Mouse (Mus musculus) forebrain, embryonic 11.5 days (tissue): ENCODE results near the gene Syngr1. TPM values are rescaled to one million over a fixed set of nuclear protein-coding genes. Genes with fewer than 3 reads are reported as not detected.

Source experiments
- ATAC-seq: fragments of 200-750 bp; cut with Nextera tagmentation; replicated peaks from 2 replicates; pipeline ENCODE4 v1.8.0; 2017; ENCODE audit warnings: moderate TSS enrichment; ENCODE audit not compliant: low FRiP score
- DNase-seq: peaks from one replicate; pipeline ENCODE4 v3.0.0-alpha.2; 2017; ENCODE audit warnings: low spot score
- H3K27ac ChIP-seq: fragments of 300-500 bp; sonication (generic); 2 replicates; pipeline ENCODE4 v1.5.1; 2014; ENCODE audit warnings: low read depth, low read length
- H3K27me3 ChIP-seq: fragments of 300-500 bp; sonication (generic); 2 replicates; pipeline ENCODE4 v1.6.1; 2014; ENCODE audit warnings: mild to moderate bottlenecking, low read length, mixed read lengths; ENCODE audit not compliant: control insufficient read depth, insufficient read depth
- H3K36me3 ChIP-seq: fragments of 300-500 bp; sonication (generic); 2 replicates; pipeline ENCODE4 v1.6.1; 2014; ENCODE audit warnings: mild to moderate bottlenecking, low read length, moderate library complexity, mixed read lengths; ENCODE audit not compliant: control insufficient read depth, insufficient read depth
- H3K4me1 ChIP-seq: fragments of 300-500 bp; sonication (generic); replicated peaks from 2 replicates; pipeline ENCODE4 v1.6.1; 2014; ENCODE audit warnings: low read length, mixed read lengths; ENCODE audit not compliant: control insufficient read depth, insufficient read depth
- H3K4me2 ChIP-seq: fragments of 300-500 bp; sonication (generic); 2 replicates; pipeline ENCODE4 v1.6.1; 2014; ENCODE audit warnings: low read depth, mild to moderate bottlenecking, low read length, moderate library complexity, mixed read lengths; ENCODE audit not compliant: severe bottlenecking
- H3K4me3 ChIP-seq: fragments of 300-500 bp; sonication (generic); 2 replicates; pipeline ENCODE4 v1.5.1; 2014; ENCODE audit warnings: low read depth, low read length
- H3K9ac ChIP-seq: fragments of 300-500 bp; sonication (generic); 2 replicates; pipeline ENCODE4 v1.6.1; 2014; ENCODE audit warnings: low read length
- H3K9me3 ChIP-seq: fragments of 300-500 bp; sonication (generic); 2 replicates; pipeline ENCODE4 v1.6.1; 2016; ENCODE audit warnings: low read length, mixed read lengths; ENCODE audit not compliant: control insufficient read depth
- WGBS: fragments of 180-500 bp; shearing (Covaris S2); extraction: QIAGEN DNeasy Blood & Tissue Kit; methylation state at CpG from one replicate; pipeline ENCODE4 v1.1.7; 2014; 5-methylcytosine and 5-hydroxymethylcytosine counted together
- polyA plus RNA-seq: library from polyadenylated mRNA; unstranded; fragments of >200 nt; fragmentation: Nextera tagmentation; extraction: Ambion mirVana; gene quantifications from 2 replicates; pipeline ENCODE4 v1.2.1, GENCODE M21; 2014

Syngr1 gene
- polyA plus RNA-seq, 1 experiment from 2014 or later, result 11.3 TPM

DNA sequence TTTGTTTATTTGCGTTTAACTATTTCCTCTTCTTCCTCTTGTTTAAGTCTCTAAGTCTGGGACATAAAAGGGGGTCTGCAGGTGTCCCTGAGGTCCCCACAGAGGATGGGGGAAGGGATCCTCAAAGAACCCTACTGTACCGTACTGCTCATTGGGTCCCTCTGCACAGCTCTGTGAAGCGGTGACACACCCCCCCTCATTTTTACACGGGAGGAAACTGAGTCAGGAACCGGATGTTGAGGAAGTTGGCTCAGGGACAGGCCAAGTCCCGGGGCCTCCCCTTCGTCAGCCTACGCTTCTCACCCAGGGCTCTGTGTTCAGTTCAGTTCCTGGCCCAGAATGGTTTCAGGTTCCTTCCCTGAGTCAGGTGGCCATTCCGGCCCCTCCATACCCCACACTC is 39.4 kb upstream of the Syngr1 start:
- Histone ChIP-seq H3K9me3 (no peaks in the 10 kb centered on the region), H3K4me2 (no peak overlapping the region), H3K27ac (no peak overlapping the region; the same call in 1 of the 2 replicates), H3K4me1 (no peaks in the 10 kb centered on the region; the same call in 1 of the 2 replicates), H3K27me3 (no peaks in the 10 kb centered on the region), H3K4me3 (no peak overlapping the region), H3K9ac (no peak overlapping the region), H3K36me3 (no peaks in the 10 kb centered on the region)
- WGBS, result 85% methylated on average over 9 of the region's 9 CpGs
- no peak for ATAC-seq
- no peak for DNase-seq

DNA sequence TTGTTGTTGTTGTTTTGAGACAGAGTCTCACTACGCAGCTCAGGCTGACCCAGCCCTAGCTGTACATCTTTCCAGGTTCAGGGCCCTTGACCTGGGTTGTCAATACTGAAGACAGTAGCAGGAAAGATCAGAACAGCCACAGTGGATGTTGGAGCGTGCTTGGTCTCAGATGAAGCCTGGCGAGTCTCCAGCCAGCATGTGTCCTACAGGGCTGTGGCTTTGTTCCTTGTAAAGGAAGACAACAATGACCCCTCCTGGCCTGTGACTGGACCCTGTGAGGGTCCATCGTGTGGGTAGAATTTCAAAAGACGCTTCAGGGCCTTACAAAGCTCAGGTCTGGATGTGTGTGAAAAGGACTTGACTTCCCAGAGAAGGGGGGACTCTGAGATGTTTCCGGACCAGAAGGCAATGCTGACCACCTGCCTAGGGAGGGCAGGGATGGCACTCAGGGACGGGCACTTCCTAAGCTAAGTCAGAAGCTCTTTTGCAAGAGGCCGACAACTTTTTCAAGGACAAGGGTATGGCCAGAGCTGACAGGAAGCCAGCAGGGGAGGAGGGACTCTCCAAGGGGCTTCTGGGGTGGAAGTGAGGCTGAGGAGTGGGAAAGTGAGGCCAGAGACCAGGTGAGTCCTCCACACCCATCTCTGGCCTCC is 37.6 kb upstream of the Syngr1 start:
- Histone ChIP-seq H3K27ac (no peak overlapping the region), H3K4me1 (no peaks in the 10 kb centered on the region; the same call in 1 of the 2 replicates), H3K27me3 (no peaks in the 10 kb centered on the region), H3K4me2 (no peak overlapping the region), H3K9ac (no peak overlapping the region), H3K9me3 (no peaks in the 10 kb centered on the region), H3K36me3 (no peaks in the 10 kb centered on the region), H3K4me3 (no peak overlapping the region)
- no peak for DNase-seq
- WGBS, result 71% methylated on average over 8 of the region's 8 CpGs
- ATAC-seq, result no peak

DNA sequence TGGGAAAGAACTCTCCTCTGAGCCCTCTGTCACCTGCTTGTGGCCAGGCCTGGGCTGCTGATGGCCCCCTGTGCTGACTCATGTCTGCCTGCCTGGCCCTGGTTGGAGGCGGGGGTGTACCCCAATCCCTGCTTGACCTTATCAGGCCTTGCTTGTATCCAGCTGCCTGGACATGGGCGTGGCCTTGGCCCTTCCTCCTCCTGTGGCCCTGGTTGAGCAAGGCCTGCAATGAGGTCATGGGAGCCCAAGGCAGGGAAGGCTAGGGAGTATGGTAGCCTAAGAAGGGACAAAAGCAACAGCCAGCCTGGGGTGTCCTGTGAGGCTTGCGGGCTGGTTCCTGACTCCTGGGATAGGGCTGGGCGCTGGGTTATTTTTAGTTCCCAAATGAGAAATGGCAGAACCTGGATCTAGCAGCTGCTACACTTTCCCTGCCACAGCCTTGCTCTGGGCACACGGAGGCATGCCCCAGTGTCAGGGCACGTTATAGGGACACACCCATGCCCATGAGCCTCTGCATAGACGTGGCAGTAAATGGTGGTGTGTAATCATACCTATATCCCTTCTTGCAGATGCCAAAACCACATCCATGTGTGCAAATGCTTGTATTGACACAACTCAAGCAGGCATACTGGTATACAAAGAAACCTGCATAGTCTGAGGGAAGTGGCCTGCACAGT is 37.0 kb upstream of the Syngr1 start:
- no peak overlapping the region for H3K4me2 ChIP-seq
- no peaks in the 10 kb centered on the region for H3K9me3 ChIP-seq
- no peak overlapping the region for H3K9ac ChIP-seq
- no peak overlapping the region for H3K27ac ChIP-seq
- ATAC-seq (no peak), DNase-seq (no peak)
- H3K36me3 ChIP-seq, result no peaks in the 10 kb centered on the region
- H3K27me3 ChIP-seq, result no peaks in the 10 kb centered on the region
- no peaks in the 10 kb centered on the region; the same call in 1 of the 2 replicates for H3K4me1 ChIP-seq
- 85% methylated on average over 7 of the region's 7 CpGs for WGBS
- no peak overlapping the region for H3K4me3 ChIP-seq

DNA sequence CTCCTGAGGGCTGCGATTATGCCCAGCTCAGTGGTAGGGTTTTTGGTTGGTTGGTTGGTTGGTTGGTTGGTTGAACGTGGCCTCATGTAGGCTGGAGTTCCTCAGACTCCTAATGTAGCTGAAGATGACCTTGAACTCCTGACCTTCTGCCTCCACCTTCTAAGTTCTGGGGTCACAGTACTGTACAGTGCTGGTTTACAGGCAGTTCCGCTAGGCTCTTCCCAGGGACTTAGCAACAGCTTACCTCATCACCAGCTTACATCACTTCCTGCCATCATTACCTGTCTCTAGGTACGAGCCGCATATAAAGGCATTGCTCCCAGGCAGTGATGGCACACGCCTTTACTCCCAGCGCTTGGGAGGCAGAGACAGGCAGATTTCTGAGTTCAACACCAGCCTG is 33.0 kb upstream of the Syngr1 start:
- 90% methylated on average over 7 of the region's 7 CpGs for WGBS
- H3K4me2 ChIP-seq, result no peak overlapping the region
- no peak for DNase-seq

DNA sequence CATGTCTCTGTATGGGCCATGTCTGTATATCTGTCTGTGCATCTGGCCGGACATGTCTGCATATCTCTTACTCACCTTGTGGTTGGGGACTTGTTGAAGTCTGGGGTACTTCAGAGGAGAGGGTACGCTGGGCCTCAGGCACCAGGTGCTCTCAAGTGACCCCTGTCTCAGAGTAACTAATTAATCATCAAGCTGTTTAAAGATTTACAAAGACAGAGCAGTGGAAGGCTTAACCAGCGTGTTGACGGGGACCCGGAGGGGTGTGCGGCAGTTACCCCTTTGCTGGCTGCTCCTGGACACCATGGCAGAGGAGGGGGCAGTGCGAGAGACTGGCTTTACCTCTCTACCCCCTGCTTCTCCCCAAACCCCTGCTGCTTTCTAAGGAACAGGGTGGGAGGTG is 31.5 kb upstream of the Syngr1 start:
- WGBS, result 83% methylated on average over 7 of the region's 7 CpGs
- DNase-seq, result no peak

More for the DNA sequence above, 33.0 kb upstream of the Syngr1 start:
- ATAC-seq, result no peak
- no peak overlapping the region for H3K4me3 ChIP-seq
- no peaks in the 10 kb centered on the region for H3K27me3 ChIP-seq
- no peaks in the 10 kb centered on the region for H3K9me3 ChIP-seq
- H3K27ac ChIP-seq, result no peak overlapping the region
- no peaks in the 10 kb centered on the region; the same call in 1 of the 2 replicates for H3K4me1 ChIP-seq
- H3K9ac ChIP-seq, result no peak overlapping the region
- H3K36me3 ChIP-seq, result no peaks in the 10 kb centered on the region

DNA sequence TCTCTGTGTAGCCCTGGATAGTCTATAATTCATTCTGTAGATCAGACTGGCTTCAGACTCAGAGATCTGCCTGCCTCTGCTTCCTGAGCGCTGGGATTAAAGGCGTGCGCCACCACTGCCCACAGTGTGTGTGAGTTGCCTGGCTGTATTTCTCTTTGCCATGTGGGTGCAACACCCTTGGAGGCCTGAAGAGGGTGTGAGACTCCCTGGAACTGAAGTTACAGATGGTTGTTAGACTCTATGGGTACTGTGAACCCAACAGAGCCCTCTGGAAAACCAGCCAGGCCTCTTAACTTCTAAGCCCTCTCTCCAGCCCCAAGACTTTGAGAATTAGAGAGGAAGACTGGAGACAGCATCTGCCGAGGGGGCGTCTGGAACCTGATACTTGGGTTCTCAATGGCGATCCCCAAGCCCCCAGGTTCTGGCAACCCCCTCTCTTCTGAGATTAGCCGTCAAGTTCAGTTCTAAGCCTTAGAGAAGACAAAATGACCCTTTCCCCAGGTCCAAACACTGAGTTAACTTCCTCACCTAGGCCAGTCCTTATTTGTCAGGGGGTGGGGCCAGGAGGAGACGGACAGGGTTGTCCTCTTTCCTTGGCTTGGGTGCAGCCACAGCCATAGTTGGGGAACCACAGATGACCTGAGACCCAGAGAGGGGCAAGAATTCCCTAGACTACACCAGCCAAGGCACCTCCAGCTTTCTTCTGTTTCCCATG is 30.6 kb upstream of the Syngr1 start:
- Histone ChIP-seq H3K36me3 (no peaks in the 10 kb centered on the region), H3K9me3 (no peaks in the 10 kb centered on the region), H3K4me1 (no peaks in the 10 kb centered on the region), H3K4me3 (no peak overlapping the region), H3K9ac (no peak overlapping the region), H3K27ac (no peak overlapping the region), H3K27me3 (no peaks in the 10 kb centered on the region), H3K4me2 (no peak overlapping the region)
- DNase-seq (no peak), ATAC-seq (no peak)
- WGBS, result 93% methylated on average over 8 of the region's 8 CpGs

More for the DNA sequence above, 31.5 kb upstream of the Syngr1 start:
- Histone ChIP-seq H3K4me1 (no peaks in the 10 kb centered on the region), H3K27ac (no peak overlapping the region), H3K27me3 (no peaks in the 10 kb centered on the region), H3K4me3 (no peak overlapping the region), H3K4me2 (no peak overlapping the region), H3K9me3 (no peaks in the 10 kb centered on the region), H3K36me3 (no peaks in the 10 kb centered on the region), H3K9ac (no peak overlapping the region)
- no peak for ATAC-seq

DNA sequence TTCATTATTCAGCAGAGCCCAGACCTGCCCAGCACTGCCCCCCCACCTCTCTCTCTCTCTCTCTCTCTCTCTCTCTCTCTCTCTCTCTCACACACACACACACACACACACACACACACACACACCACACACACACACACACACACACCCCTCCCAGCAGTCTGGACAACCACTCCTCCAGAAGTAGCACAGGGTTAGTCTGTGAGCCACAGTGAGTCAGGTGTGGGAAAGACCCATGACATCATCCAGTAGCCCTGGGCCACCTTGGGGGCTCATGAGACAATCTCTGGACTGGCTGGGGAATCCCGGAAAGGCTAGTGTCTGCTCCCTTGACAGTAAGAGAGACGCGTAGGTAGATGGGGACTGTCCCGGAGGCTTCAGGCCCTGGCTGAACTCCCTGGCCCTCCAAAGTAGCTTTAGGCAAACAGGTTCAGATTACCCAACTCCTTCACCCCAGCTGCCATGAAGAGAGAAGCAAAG is 30.0 kb upstream of the Syngr1 start:
- no peak for ATAC-seq
- 87% methylated on average over 4 of the region's 4 CpGs for WGBS

DNA sequence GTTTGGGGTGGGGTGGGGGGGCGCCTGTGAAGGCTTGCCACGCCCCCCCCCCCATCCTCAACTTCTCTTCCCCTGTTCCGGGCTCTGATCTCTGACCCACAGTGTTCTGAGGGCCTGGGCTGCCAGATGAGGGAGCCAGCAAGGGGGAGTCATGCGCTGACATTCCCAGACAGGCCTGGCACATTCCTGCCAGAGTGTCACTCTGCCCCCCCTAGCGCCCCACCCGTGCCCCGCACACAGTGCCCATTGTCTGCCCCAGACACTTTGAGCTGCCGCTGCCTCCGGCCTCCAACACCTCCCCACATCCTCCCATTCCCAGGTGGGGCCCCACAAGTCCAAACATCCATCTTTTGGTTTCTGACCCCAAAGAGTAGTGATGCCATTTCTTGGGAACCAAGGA is 28.8 kb upstream of the Syngr1 start:
- ATAC-seq (no peak), DNase-seq (no peak)
- 69% methylated on average over 9 of the region's 9 CpGs for WGBS
- H3K9ac ChIP-seq, result no peak overlapping the region
- H3K9me3 ChIP-seq, result no peaks in the 10 kb centered on the region
- H3K4me3 ChIP-seq, result no peak overlapping the region
- H3K27me3 ChIP-seq, result no peaks in the 10 kb centered on the region
- no peak overlapping the region for H3K4me2 ChIP-seq
- no peaks in the 10 kb centered on the region for H3K36me3 ChIP-seq
- H3K4me1 ChIP-seq, result no peaks in the 10 kb centered on the region
- no peak overlapping the region for H3K27ac ChIP-seq

More for the DNA sequence above, 30.0 kb upstream of the Syngr1 start:
- Histone ChIP-seq H3K4me1 (no peaks in the 10 kb centered on the region), H3K27me3 (no peaks in the 10 kb centered on the region), H3K9me3 (no peaks in the 10 kb centered on the region), H3K9ac (no peak overlapping the region), H3K27ac (no peak overlapping the region), H3K4me2 (no peak overlapping the region), H3K4me3 (no peak overlapping the region), H3K36me3 (no peaks in the 10 kb centered on the region)
- DNase-seq, result no peak
